Mouse (Mus musculus) liver, embryonic 11.5 days (tissue): ENCODE results near the gene Pnmt. TPM values are rescaled to one million over a fixed set of nuclear protein-coding genes. Genes with fewer than 3 reads are reported as not detected.

ENCODE experiments used
- ATAC-seq: fragments of 200-750 bp; cut with Nextera tagmentation; replicated peaks from 2 replicates; pipeline ENCODE4 v1.8.0; 2017; ENCODE audit warnings: moderate number of reproducible peaks, mild to moderate bottlenecking, moderate TSS enrichment, moderate library complexity; ENCODE audit not compliant: low FRiP score
- DNase-seq: peaks from one replicate; pipeline ENCODE4 v3.0.0-alpha.2; 2017; ENCODE audit warnings: low spot score
- H3K27ac ChIP-seq: fragments of 300-500 bp; sonication (generic); 2 replicates; pipeline ENCODE4 v1.5.1; 2014; ENCODE audit warnings: mild to moderate bottlenecking, low read depth, low read length, control low read depth
- H3K27me3 ChIP-seq: fragments of 300-500 bp; sonication (generic); replicated peaks from 2 replicates; pipeline ENCODE4 v1.6.1; 2014; ENCODE audit warnings: low read length, mixed read lengths; ENCODE audit not compliant: control insufficient read depth, insufficient read depth
- H3K36me3 ChIP-seq: fragments of 300-500 bp; sonication (generic); 2 replicates; pipeline ENCODE4 v1.6.1; 2014; ENCODE audit warnings: mild to moderate bottlenecking, low read length, moderate library complexity, mixed read lengths; ENCODE audit not compliant: control insufficient read depth, insufficient read depth
- H3K4me1 ChIP-seq: fragments of 300-500 bp; sonication (generic); replicated peaks from 2 replicates; pipeline ENCODE4 v1.6.1; 2014; ENCODE audit warnings: low read length, mixed read lengths; ENCODE audit not compliant: control insufficient read depth, insufficient read depth
- H3K4me2 ChIP-seq: fragments of 300-500 bp; sonication (generic); 2 replicates; pipeline ENCODE4 v1.6.1; 2014; ENCODE audit warnings: mild to moderate bottlenecking, control low read depth, moderate library complexity
- H3K4me3 ChIP-seq: fragments of 300-500 bp; sonication (generic); 2 replicates; pipeline ENCODE4 v1.5.1; 2014; ENCODE audit warnings: low read depth, low read length, control low read depth
- H3K9ac ChIP-seq: fragments of 300-500 bp; sonication (generic); 2 replicates; pipeline ENCODE4 v1.6.1; 2014; ENCODE audit warnings: low read depth, low read length, control low read depth
- H3K9me3 ChIP-seq: fragments of 300-500 bp; sonication (generic); 2 replicates; pipeline ENCODE4 v1.6.1; 2016; ENCODE audit warnings: low read length, inconsistent platforms, mixed read lengths; ENCODE audit not compliant: control insufficient read depth
- WGBS: fragments of 180-500 bp; shearing (Covaris S2); extraction: QIAGEN DNeasy Blood & Tissue Kit; methylation state at CpG from one replicate; pipeline ENCODE4 v1.1.7; 2014; 5-methylcytosine and 5-hydroxymethylcytosine counted together
- polyA plus RNA-seq: library from polyadenylated mRNA; unstranded; fragments of >200 nt; fragmentation: Nextera tagmentation; extraction: Ambion mirVana; gene quantifications from 2 replicates; pipeline ENCODE4 v1.2.1, GENCODE M21; 2014

The Pnmt gene
- polyA plus RNA-seq, 1 experiment from 2014 or later: 0.53 TPM

- 72% methylated on average over 10 of the region's 10 CpGs for WGBS
Measured at GRCm38 (mm10) chr11:98367171-98367862, 18.9 kb upstream of the Pnmt start.

GRCm38 (mm10) chr11:98367863-98368186, 18.4 kb upstream of the Pnmt start:
- H3K27me3 ChIP-seq: no peaks in the 10 kb centered on the region
- no peak overlapping the region for H3K4me3 ChIP-seq
- no peak overlapping the region for H3K4me2 ChIP-seq
- no peak overlapping the region for H3K9ac ChIP-seq
- DNase-seq: no peak
- peaks cover 7% of the 10 kb centered on the region for H3K4me1 ChIP-seq
- H3K36me3 ChIP-seq: no peaks in the 10 kb centered on the region
- 82% methylated on average over 7 of the region's 7 CpGs for WGBS
- no peak for ATAC-seq
- H3K27ac ChIP-seq: no peak overlapping the region
- no peaks in the 10 kb centered on the region for H3K9me3 ChIP-seq

More at GRCm38 (mm10) chr11:98367171-98367862, 18.9 kb upstream of the Pnmt start:
- no peak overlapping the region for H3K4me2 ChIP-seq
- H3K9ac ChIP-seq: no peak overlapping the region
- no peak overlapping the region for H3K27ac ChIP-seq
- no peak for ATAC-seq
- H3K36me3 ChIP-seq: no peaks in the 10 kb centered on the region
- DNase-seq: no peak
- H3K4me3 ChIP-seq: no peak overlapping the region
- H3K27me3 ChIP-seq: no peaks in the 10 kb centered on the region
- H3K4me1 ChIP-seq: peaks cover 7% of the 10 kb centered on the region
- no peaks in the 10 kb centered on the region for H3K9me3 ChIP-seq

GRCm38 (mm10) chr11:98369337-98369736, 16.9 kb upstream of the Pnmt start:
- H3K27me3 ChIP-seq: no peaks in the 10 kb centered on the region
- peaks cover 2% of the 10 kb centered on the region for H3K4me1 ChIP-seq
- H3K27ac ChIP-seq: no peak overlapping the region
- H3K9me3 ChIP-seq: no peaks in the 10 kb centered on the region
- H3K4me3 ChIP-seq: no peak overlapping the region
- DNase-seq: no peak
- 0 out of 2 replicates have a peak, but pooled peaks cover 2% of the 10 kb centered on the region for H3K36me3 ChIP-seq
- H3K9ac ChIP-seq: no peak overlapping the region
- no peak for ATAC-seq
- 76% methylated on average over 6 of the region's 6 CpGs for WGBS
- no peak overlapping the region for H3K4me2 ChIP-seq

- Histone ChIP-seq H3K36me3 (0 out of 2 replicates have a peak, but pooled peaks cover 10% of the 10 kb centered on the region), H3K9ac (no peak overlapping the region), H3K4me2 (no peak overlapping the region), H3K9me3 (no peaks in the 10 kb centered on the region), H3K4me3 (no peak overlapping the region), H3K4me1 (peaks cover 2% of the 10 kb centered on the region), H3K27me3 (no peaks in the 10 kb centered on the region), H3K27ac (no peak overlapping the region)
- DNase-seq: no peak
- no peak for ATAC-seq
- WGBS: 83% methylated on average over 2 of the region's 2 CpGs
Measured at GRCm38 (mm10) chr11:98370588-98370987, 15.7 kb upstream of the Pnmt start.

GRCm38 (mm10) chr11:98371556-98372240, 14.6 kb upstream of the Pnmt start:
- Histone ChIP-seq H3K4me3 (no peak overlapping the region), H3K9ac (no peak overlapping the region), H3K9me3 (no peaks in the 10 kb centered on the region), H3K27me3 (no peaks in the 10 kb centered on the region), H3K4me1 (peaks cover 2% of the 10 kb centered on the region; the same call in 1 of the 2 replicates), H3K4me2 (no peak overlapping the region), H3K36me3 (0 out of 2 replicates have a peak, but pooled peaks cover 14% of the 10 kb centered on the region), H3K27ac (no peak overlapping the region)
- no peak for DNase-seq
- ATAC-seq: no peak
- 63% methylated on average over 10 of the region's 10 CpGs for WGBS

GRCm38 (mm10) chr11:98372406-98372805, 13.8 kb upstream of the Pnmt start:
- peaks cover 2% of the 10 kb centered on the region; the same call in 1 of the 2 replicates for H3K4me1 ChIP-seq
- H3K9me3 ChIP-seq: no peaks in the 10 kb centered on the region
- DNase-seq (no peak), ATAC-seq (no peak)
- no peak overlapping the region for H3K27ac ChIP-seq
- no peak overlapping the region for H3K4me2 ChIP-seq
- 0 out of 2 replicates have a peak, but pooled peaks cover 16% of the 10 kb centered on the region for H3K36me3 ChIP-seq
- WGBS: 0% methylated on average over 2 of the region's 2 CpGs
- no peak overlapping the region for H3K9ac ChIP-seq
- H3K4me3 ChIP-seq: no peak overlapping the region
- H3K27me3 ChIP-seq: no peaks in the 10 kb centered on the region

GRCm38 (mm10) chr11:98373244-98373643, 13.0 kb upstream of the Pnmt start:
- ATAC-seq (no peak), DNase-seq (no peak)
- H3K27ac ChIP-seq: no peak overlapping the region
- no peak overlapping the region for H3K9ac ChIP-seq
- H3K4me1 ChIP-seq: peaks cover 2% of the 10 kb centered on the region; the same call in 1 of the 2 replicates
- no peak overlapping the region for H3K4me3 ChIP-seq
- H3K4me2 ChIP-seq: no peak overlapping the region
- H3K9me3 ChIP-seq: no peaks in the 10 kb centered on the region
- WGBS: 85% methylated on average over 6 of the region's 6 CpGs
- H3K27me3 ChIP-seq: no peaks in the 10 kb centered on the region
- H3K36me3 ChIP-seq: peaks cover 18% of the 10 kb centered on the region

- no peak overlapping the region for H3K4me3 ChIP-seq
- H3K9ac ChIP-seq: no peak overlapping the region
- H3K4me1 ChIP-seq: peaks cover 2% of the 10 kb centered on the region; the same call in 1 of the 2 replicates
- WGBS: 88% methylated on average over 8 of the region's 8 CpGs
- H3K36me3 ChIP-seq: peaks cover 21% of the 10 kb centered on the region
- no peak for ATAC-seq
- H3K9me3 ChIP-seq: no peaks in the 10 kb centered on the region
- no peak overlapping the region for H3K4me2 ChIP-seq
- H3K27me3 ChIP-seq: no peaks in the 10 kb centered on the region
- H3K27ac ChIP-seq: no peak overlapping the region
- no peak for DNase-seq
Measured at GRCm38 (mm10) chr11:98374266-98374665, 12.0 kb upstream of the Pnmt start.

- no peaks in the 10 kb centered on the region for H3K9me3 ChIP-seq
- H3K27me3 ChIP-seq: no peaks in the 10 kb centered on the region
- peaks cover 23% of the 10 kb centered on the region for H3K36me3 ChIP-seq
- ATAC-seq (no peak), DNase-seq (no peak)
- H3K4me2 ChIP-seq: no peak overlapping the region
- WGBS: 79% methylated on average over 5 of the region's 5 CpGs
- no peak overlapping the region for H3K4me3 ChIP-seq
- no peak overlapping the region for H3K27ac ChIP-seq
- H3K9ac ChIP-seq: no peak overlapping the region
- H3K4me1 ChIP-seq: no peaks in the 10 kb centered on the region; the same call in 1 of the 2 replicates
Measured at GRCm38 (mm10) chr11:98376756-98377155, 9.5 kb upstream of the Pnmt start.
